Mouse (Mus musculus): ENCODE results near the gene Doc2g.

Doc2g gene

DNA sequence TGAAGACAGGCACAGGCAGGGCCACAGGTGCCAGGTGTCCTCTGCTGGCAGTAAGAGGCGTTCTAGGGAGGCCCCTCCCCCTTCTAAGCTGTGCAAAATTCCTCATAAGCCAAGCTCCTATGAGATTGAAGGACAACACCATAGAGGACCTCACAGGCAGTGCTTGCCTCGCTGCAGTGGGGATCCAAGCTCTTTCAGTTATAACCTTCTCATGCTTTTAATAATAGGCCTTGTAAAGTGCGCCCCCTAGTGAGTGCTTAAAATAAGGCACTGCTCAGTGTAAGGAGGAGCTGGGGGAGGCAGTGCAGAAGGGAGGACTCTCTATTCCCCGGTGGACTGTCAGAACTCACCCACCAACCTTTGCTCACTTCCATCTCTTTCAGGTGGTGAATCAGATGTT is 22.8 kb upstream of the Doc2g start:
- POLR2A ChIA-PET: interaction anchor here (0.5 to 2.3 kb wide), 32 partner anchors 8 to 213 kb away, joined by 3 to 15 read pairs (median 3); partner anchors contain the start of genes Gm49405 (in 2 of the 4), Gstp2 (in 2 of the 4), Ndufs8 (in 2 of the 4) and Ndufv1 (in 2 of the 4)

DNA sequence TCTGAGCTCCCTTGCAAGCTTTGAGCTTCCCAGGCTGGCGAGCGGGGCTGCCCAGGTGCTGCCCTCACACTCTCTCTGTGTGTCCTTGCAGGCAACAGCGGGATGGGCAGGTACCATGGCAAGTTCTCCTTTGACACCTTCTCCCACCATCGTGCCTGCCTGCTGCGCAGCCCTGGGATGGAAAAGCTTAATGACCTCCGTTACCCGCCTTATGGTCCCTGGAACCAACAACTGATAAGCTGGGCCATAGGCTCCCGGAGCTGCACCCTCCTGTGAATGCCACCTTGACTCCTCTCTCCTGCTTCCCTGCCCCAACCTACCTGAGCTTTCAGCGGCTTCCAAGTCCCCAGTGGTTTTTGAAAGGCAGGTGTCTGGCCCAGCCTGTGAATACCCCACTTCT is 22.2 kb upstream of the Doc2g start:
- ChIA-PET CTCF (interaction anchor here (0.5 to 3.9 kb wide), 129 partner anchors 8 to 1456 kb away, joined by 3 to 42 read pairs (median 5); partner anchors contain the start of genes Tbx10 (in 4 of the 4), Aldh3b2 (in 3 of the 4), Gm49405 (in 3 of the 4) and Nudt8 (in 3 of the 4)), POLR2A (interaction anchor here (0.6 to 2.3 kb wide), 29 partner anchors 9 to 214 kb away, joined by 3 to 15 read pairs (median 3); partner anchors contain the start of genes Gm49405 (in 3 of the 4), Nudt8 (in 3 of the 4), Gstp2 (in 2 of the 4) and Ndufv1 (in 2 of the 4))

More for the DNA sequence above, 22.8 kb upstream of the Doc2g start:
- CTCF ChIA-PET: interaction anchor here (0.5 to 3.9 kb wide), 135 partner anchors 8 to 1908 kb away, joined by 3 to 42 read pairs (median 5); partner anchors contain the start of genes Tbx10 (in 4 of the 4), Aldh3b2 (in 3 of the 4), Gm49405 (in 3 of the 4) and Nudt8 (in 3 of the 4)

DNA sequence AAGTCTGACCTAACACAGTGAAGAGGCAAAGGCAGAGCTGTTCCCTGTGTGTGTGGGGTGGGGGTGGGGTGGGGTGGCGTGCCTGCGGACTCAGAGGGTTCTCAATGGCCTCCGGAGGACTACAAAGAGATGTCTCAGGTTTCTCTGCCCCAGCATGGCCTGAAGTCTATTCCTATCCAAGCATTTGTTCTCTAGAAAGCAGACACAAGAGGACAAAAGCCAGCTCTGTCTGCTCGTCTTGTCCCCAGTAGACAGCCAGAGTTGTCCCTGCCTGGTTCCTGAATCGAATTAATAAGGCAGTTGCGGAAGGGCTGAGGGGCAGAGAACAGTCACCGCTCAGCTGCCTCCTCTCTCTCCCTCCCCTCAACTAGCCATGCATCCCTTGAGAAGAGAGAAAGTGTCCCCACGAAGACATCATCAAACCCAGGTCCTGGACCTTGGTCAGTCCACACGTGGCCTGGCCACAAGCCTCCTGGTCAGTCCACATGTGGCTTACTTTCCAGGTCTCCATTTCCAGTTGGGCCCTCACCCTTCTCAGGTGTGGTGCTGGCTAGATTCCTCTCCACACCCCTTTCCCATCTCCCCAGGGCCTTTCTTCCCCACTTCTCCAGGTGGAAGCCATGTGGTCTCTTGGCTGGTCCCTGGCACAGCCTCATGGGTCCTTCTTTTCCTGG is 19.4 kb upstream of the Doc2g start:
- POLR2A ChIA-PET: interaction anchor here in 3 of 4 experiments (0.6 to 6.9 kb wide), 11 partner anchors 11 to 202 kb away, joined by 3 to 95 read pairs (median 9); partner anchors contain the start of genes Gm49405 (in 2 of the 3), Nudt8 (in 2 of the 3), Gstp2 (in 1 of the 3) and Ndufs8 (in 1 of the 3)
- CTCF ChIA-PET: interaction anchor here in 3 of 4 experiments (0.9 to 3.9 kb wide), 8 partner anchors 16 to 245 kb away, joined by 3 to 31 read pairs (median 4); partner anchors contain the start of genes Gm49405 (in 2 of the 3), Nudt8 (in 2 of the 3), Aldh3b3 (in 1 of the 3) and Gstp2 (in 1 of the 3)

DNA sequence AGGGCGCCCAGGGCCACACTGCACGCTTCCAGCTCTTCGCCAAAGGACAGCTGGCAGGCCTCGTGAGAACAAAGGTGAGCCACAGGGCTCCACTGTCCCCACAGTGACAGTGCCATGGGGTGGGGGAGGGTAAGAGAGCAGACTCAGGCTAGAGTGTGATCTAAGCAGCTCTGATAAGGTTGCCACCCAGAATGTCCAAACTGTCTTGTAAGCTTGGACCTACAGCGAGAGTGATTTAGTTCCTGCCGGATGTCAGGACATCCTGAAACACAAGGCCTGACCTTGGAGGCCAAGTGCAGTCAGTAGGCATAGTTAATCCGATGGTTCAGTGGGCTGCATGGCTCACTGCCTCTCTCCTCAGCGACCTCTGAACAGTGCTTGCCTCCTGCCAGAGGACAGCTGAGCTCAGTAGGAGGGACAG is 17.8 kb upstream of the Doc2g start:
- ChIA-PET POLR2A (interaction anchor here in 3 of 4 experiments (0.5 to 6.9 kb wide), 35 partner anchors 10 to 662 kb away, joined by 3 to 95 read pairs (median 5); partner anchors contain the start of genes Gm49405 (in 3 of the 3), Ndufv1 (in 3 of the 3), Nudt8 (in 3 of the 3) and 1810055G02Rik (in 1 of the 3)), CTCF (interaction anchor here in 3 of 4 experiments (0.6 to 2.9 kb wide), 12 partner anchors 14 to 266 kb away, joined by 3 to 29 read pairs (median 6); partner anchors contain the start of genes Gm49405 (in 1 of the 3), Gstp2 (in 1 of the 3), Ndufv1 (in 1 of the 3) and Nudt8 (in 1 of the 3))

DNA sequence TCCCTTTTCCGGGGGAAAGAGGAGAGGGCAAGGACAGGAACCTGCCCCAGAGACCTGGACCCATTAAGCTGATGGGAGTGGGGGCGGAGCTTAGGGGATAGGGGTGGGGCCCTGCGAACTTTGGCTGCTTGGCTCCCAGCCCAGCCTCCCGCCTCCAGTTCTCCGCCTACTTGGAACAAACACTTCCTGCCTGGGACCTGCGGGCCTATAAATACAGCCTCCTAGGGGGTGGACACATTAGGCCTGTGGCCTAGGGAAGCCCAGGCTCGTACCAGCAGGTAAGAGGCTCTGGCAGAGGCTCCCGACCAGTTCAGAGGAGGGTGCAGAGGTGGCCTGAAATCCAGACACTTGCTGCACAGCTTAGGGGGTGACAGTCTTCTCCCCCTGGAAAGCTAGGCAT is 16.8 kb upstream of the Doc2g start, which contains the start of gene Acy3:
Gene Acy3 (plus strand): TSS at position 237 of the 400 bp plus-strand sequence.
- CTCF ChIA-PET: interaction anchor here (0.6 to 2.9 kb wide), 16 partner anchors 9 to 267 kb away, joined by 3 to 29 read pairs (median 4); partner anchors contain the start of genes Gm49405 (in 3 of the 4), Nudt8 (in 3 of the 4) and Ndufv1 (in 2 of the 4)
- POLR2A ChIA-PET: interaction anchor here (0.5 to 6.9 kb wide), 55 partner anchors 9 to 1037 kb away, joined by 3 to 95 read pairs (median 5); partner anchors contain the start of genes Gm49405 (in 3 of the 4), Ndufv1 (in 3 of the 4), Nudt8 (in 3 of the 4) and Gstp3 (in 2 of the 4)

DNA sequence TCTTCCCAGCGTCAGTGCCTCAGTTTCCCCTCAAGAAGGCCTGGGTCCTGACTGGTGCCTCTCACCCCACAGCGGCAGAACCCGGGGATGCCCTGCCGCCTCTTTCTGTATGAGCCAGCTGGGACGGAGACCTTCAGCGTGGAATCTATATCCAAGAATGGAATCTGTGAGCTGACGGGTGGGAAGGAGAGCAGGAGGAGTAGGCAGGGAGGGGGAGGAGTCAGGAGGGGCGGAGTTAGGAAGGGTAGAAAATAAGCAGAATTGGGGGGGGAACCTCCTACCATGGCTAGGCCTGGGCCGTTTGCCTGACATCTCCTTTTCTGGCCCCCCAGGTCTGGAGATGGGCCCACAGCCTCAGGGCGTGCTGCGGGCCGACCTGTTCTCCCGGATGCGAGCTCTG is 15.0 kb upstream of the Doc2g start:
- CTCF ChIA-PET: interaction anchor here (0.6 to 2.7 kb wide), 46 partner anchors 7 to 295 kb away, joined by 3 to 37 read pairs (median 4); partner anchors contain the start of genes Gm49405 (in 3 of the 4), Ndufv1 (in 3 of the 4), Nudt8 (in 3 of the 4) and Doc2g (in 1 of the 4)
- POLR2A ChIA-PET: interaction anchor here (0.6 to 6.9 kb wide), 23 partner anchors 10 to 337 kb away, joined by 3 to 95 read pairs (median 3); partner anchors contain the start of genes Gm49405 (in 4 of the 4), Nudt8 (in 4 of the 4), Doc2g (in 2 of the 4) and Cdk2ap2 (in 1 of the 4)

DNA sequence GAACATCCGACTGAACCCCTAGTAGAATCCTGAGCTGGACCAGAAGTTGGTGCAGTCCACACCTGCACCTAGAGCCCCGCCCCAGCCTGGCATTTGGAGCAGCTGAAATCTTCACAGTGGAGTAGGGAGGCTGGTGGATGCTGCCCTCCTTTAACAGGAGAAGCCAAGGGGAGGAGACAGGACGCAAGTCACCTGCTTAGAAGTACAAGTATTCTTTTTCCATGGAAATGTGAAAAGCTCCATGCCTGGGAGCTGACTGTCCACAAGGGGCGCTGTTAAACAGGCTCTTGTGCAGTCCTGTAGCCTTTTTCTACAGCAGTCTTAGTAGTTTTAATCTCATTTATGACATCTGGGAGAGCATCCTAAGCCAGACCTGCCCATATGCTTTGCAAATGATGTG is 14.4 kb upstream of the Doc2g start:
- CTCF ChIA-PET: interaction anchor here (0.5 to 2.7 kb wide), 63 partner anchors 8 to 396 kb away, joined by 3 to 37 read pairs (median 4); partner anchors contain the start of genes Gm49405 (in 3 of the 4), Ndufv1 (in 3 of the 4), Nudt8 (in 3 of the 4) and Ndufs8 (in 2 of the 4)
- POLR2A ChIA-PET: interaction anchor here (0.5 to 6.9 kb wide), 32 partner anchors 9 to 345 kb away, joined by 3 to 95 read pairs (median 4); partner anchors contain the start of genes Gm49405 (in 4 of the 4), Nudt8 (in 4 of the 4), Doc2g (in 2 of the 4) and Gstp2 (in 2 of the 4)

DNA sequence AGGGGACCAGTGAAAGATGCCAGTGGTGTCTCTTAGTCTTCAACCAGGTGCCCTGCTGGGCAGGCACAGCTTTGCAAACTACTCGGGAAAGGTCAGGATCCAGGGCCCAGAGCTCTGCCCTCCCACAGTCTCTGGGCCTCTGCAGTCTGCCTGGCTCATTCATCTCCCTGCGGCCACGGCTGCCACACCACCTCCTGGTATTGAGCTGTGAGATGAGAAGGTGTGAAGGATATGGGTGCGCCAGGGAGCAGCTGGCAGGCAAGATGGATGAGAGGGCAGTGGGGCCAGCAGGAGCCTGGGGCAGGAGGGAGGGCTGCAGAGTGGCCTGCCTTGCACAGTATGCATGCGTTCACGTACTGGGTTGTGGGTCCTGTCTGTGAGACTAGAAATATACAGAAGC is 12.3 kb upstream of the Doc2g start:
- ChIA-PET CTCF (interaction anchor here (1.4 to 3.0 kb wide), 4 partner anchors 9 to 10 kb away, joined by 4 to 12 read pairs (median 9); partner anchors contain the start of genes Gm49405 (in 1 of the 4) and Nudt8 (in 1 of the 4)), POLR2A (interaction anchor here (0.6 to 1.6 kb wide), 4 partner anchors 8 to 1805 kb away, joined by 3 to 5 read pairs (median 4); partner anchors contain the start of genes Gm49405 (in 1 of the 4), Ndufv1 (in 1 of the 4) and Nudt8 (in 1 of the 4))

DNA sequence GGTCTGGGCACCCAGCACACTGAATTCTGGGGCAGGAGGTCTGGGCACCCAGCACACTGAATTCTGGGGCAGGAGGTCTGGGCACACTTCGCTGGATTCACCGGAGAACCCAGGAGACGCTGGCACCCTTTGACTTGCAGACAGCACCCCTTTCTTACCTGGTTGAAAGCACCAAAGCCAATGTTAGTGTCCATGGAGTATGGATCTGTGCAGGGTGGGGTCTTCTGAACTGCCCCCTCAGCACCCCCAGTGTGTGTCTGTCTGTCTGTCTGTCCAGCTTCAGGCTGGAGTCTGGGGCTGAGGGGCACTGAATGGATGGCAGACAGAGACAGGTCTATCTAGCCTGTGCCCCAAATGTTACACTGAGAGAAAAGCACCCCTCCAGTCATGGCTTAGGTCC is 11.6 kb upstream of the Doc2g start:
- POLR2A ChIA-PET: interaction anchor here in 2 of 4 experiments (1.0 to 2.0 kb wide), 5 partner anchors 9 to 222 kb away, joined by 3 to 4 read pairs (median 4); partner anchors contain the start of genes Gm49405 (in 2 of the 2), Nudt8 (in 2 of the 2), AC109138.7 (in 1 of the 2) and Aldh3b1 (in 1 of the 2)
- CTCF ChIA-PET: interaction anchor here in 3 of 4 experiments (1.4 to 3.0 kb wide), 4 partner anchors 8 to 11 kb away, joined by 4 to 12 read pairs (median 8); partner anchors contain the start of genes Gm49405 (in 1 of the 3) and Nudt8 (in 1 of the 3)

DNA sequence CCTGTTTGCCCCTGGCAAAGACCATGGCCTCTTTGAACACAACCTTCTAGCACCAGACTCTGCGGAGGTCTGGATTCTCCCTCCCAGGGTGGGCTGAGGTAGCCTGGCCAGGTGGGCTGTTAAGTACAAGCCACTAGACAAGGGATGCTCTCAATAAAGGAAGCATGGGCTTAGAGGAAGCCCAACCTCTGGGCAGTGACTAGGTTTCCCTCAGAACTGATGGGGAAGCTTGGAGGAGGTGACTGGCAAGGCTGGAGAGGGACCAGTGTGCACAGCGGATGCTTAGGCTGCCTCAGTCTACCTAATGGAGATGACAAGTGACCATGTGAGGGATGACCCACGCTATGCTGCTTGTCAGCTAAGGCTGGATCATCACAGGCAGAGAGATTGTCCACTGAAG is 11.1 kb upstream of the Doc2g start:
- POLR2A ChIA-PET: interaction anchor here in 2 of 4 experiments (1.0 to 2.0 kb wide), 5 partner anchors 8 to 222 kb away, joined by 3 to 4 read pairs (median 4); partner anchors contain the start of genes Gm49405 (in 2 of the 2), Nudt8 (in 2 of the 2), AC109138.7 (in 1 of the 2) and Aldh3b1 (in 1 of the 2)
- CTCF ChIA-PET: interaction anchor here (1.2 to 3.0 kb wide), 3 partner anchors 8 to 12 kb away, joined by 7 to 12 read pairs (median 8); partner anchors contain the start of genes Gm49405 (in 1 of the 4) and Nudt8 (in 1 of the 4)

DNA sequence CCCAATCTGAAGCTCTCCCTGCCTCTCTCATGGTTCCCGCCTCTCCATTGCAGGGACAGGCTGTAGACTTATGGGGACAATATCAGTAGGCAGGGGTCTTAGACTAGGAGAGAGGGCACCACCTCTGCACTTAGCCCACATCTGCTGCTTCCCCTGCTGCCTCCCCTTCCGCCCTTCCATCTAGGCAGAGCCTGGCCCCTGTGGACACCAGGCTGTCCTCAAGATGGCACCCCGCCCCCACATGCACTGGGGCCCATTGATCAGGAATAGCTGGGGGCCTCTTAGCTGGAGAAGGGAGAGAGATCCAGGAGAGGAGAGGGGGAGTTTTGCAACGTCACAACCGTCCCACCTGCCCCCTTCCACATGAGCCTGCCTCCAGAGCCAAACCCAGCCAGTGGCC is 10.7 kb upstream of the Doc2g start, which contains the start of gene Tbx10:
Gene Tbx10 (plus strand): TSS at position 337 of the 400 bp plus-strand sequence.
- CTCF ChIA-PET: interaction anchor here (0.6 to 3.0 kb wide), 4 partner anchors 8 to 37 kb away, joined by 4 to 12 read pairs (median 8); partner anchors contain the start of genes Gm49405 (in 1 of the 4) and Nudt8 (in 1 of the 4)
- POLR2A ChIA-PET: interaction anchor here in 2 of 4 experiments (1.0 to 2.0 kb wide), 4 partner anchors 8 to 222 kb away, joined by 3 to 4 read pairs (median 4); partner anchors contain the start of genes AC109138.7 (in 1 of the 2), Aldh3b1 (in 1 of the 2), Clcf1 (in 1 of the 2) and Gm49405 (in 1 of the 2)

DNA sequence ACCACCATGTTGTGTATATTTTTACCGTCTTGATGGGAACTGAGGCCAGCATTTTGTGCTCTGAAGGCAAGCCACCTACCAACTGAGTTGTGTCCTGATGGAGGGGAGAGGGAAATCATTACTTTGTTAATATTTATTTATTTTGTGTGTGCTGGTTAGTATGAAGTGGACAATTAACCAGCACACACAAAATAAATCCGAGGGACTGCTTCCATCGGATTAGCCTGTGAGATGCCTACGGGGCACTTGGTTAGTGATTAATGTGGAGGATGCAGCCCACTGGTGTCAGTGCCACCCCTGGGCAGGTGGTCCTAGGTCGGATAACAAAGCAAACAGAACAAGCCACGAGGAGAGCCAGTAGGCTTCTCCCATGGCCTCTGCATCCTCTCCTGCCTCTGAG is 8.2 kb upstream of the Doc2g start:
- POLR2A ChIA-PET: interaction anchor here in 2 of 4 experiments (0.6 to 9.8 kb wide), 5 partner anchors 10 to 212 kb away, joined by 3 to 137 read pairs (median 7); partner anchors contain the start of genes Acy3 (in 1 of the 2) and Ndufv1 (in 1 of the 2)

DNA sequence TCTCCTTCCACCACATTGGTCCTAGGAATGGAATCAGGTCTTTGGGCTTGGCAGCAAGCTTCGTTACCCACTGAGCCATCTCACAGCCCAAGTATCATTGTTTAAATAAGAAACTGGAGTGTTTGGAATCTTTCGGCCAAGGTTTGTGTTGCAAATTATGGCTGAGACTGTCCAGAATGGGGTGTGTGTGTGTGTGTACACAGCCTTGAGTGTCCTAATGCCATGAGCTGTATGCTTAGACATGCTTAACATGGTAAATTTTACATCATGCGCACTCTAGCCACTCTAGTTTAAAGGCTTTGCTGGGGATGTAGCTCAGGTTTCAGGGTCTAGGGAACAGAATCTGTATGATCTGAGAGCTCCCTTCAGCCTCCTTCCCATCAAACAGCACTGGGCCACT is 7.6 kb upstream of the Doc2g start:
- CTCF ChIA-PET: interaction anchor here (0.6 to 2.3 kb wide), 8 partner anchors 9 to 130 kb away, joined by 3 to 12 read pairs (median 5); partner anchors contain the start of genes Ndufv1 (in 2 of the 4) and Acy3 (in 1 of the 4)
- POLR2A ChIA-PET: interaction anchor here in 3 of 4 experiments (0.6 to 9.8 kb wide), 15 partner anchors 9 to 236 kb away, joined by 3 to 137 read pairs (median 3); partner anchors contain the start of genes Acy3 (in 2 of the 3), Ndufv1 (in 2 of the 3), Gstp2 (in 1 of the 3) and Pold4 (in 1 of the 3)

More for the DNA sequence above, 8.2 kb upstream of the Doc2g start:
- CTCF ChIA-PET: interaction anchor here in 2 of 4 experiments (0.7 to 2.3 kb wide), 3 partner anchors 14 to 449 kb away, joined by 3 to 12 read pairs (median 6); no protein-coding TSS in a partner anchor

DNA sequence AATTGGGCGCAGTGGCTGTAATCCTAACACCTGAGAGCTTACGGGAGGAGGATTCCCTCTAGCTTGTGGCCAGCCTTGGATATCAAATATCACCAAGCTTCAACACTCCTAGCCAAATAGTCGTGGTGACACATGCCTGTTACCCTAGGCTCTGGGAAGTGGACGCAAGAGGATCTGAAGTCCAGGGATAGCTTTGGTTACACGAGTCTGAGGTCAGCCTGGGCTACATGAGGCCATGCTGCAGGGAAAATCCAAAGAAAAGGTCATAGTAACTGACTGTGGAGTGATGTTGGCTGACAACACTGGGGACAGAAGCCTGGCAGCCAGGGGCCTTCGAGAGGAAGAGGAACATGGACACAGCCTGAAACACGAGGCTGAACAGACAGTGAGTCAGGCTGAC is 7.0 kb upstream of the Doc2g start:
- POLR2A ChIA-PET: interaction anchor here in 3 of 4 experiments (0.7 to 9.8 kb wide), 13 partner anchors 10 to 235 kb away, joined by 3 to 137 read pairs (median 3); partner anchors contain the start of genes Acy3 (in 2 of the 3), Ndufv1 (in 2 of the 3), Gstp2 (in 1 of the 3) and Pold4 (in 1 of the 3)
- CTCF ChIA-PET: interaction anchor here (0.6 to 2.3 kb wide), 9 partner anchors 10 to 211 kb away, joined by 3 to 12 read pairs (median 5); partner anchors contain the start of genes Ndufv1 (in 2 of the 4) and Acy3 (in 1 of the 4)

DNA sequence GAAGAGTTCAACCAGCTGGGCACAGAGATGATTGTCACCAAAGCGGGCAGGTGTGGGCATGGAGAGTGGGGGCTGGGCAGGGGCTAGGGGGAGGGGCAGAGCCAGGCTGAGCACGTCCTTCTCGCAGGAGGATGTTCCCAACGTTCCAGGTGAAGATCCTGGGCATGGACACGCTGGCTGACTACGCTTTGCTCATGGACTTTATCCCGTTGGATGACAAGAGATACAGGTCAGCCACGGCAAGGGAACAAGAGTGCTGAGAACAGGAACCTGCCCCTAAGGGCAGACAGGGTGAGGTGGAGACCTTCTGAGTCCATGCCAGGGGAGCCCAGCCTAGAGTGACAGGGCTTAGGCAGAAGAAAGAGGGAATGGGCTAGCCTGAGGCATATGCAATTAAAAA is 6.4 kb upstream of the Doc2g start:
- ChIA-PET POLR2A (interaction anchor here (0.6 to 9.8 kb wide), 8 partner anchors 8 to 336 kb away, joined by 4 to 137 read pairs (median 8); partner anchors contain the start of genes Acy3 (in 2 of the 4), Gstp2 (in 1 of the 4) and Ndufv1 (in 1 of the 4)), CTCF (interaction anchor here in 3 of 4 experiments (0.8 to 2.3 kb wide), 8 partner anchors 8 to 210 kb away, joined by 3 to 12 read pairs (median 4); partner anchors contain the start of gene Acy3 (in 1 of the 3))

All from embryonic stem cell, embryonic (primary cell).